Mouse (Mus musculus) brown adipose tissue, adult 24 weeks (tissue): ENCODE results near the gene Creb5. TPM values are rescaled to one million over a fixed set of nuclear protein-coding genes. Genes with fewer than 3 reads are reported as not detected.

Source experiments
- H3K27ac ChIP-seq: fragments of 200-500 bp; replicated peaks from 2 replicates; pipeline ENCODE4 v1.5.1; 2012; ENCODE audit warnings: low read depth, mild to moderate bottlenecking, low read length
- H3K4me1 ChIP-seq: fragments of 200-500 bp; 2 replicates; pipeline ENCODE4 v1.6.1; 2012; ENCODE audit warnings: low read length, mixed read lengths; ENCODE audit not compliant: control insufficient read depth, insufficient read depth, insufficient read length
- H3K4me3 ChIP-seq: fragments of 200-500 bp; 2 replicates; pipeline ENCODE4 v1.5.1; 2012; ENCODE audit warnings: low read depth, mild to moderate bottlenecking, low read length, moderate library complexity; ENCODE audit not compliant: insufficient read depth
- polyA plus RNA-seq: library from polyadenylated mRNA; stranded (reverse); fragments of >200 nt; gene quantifications from 2 replicates; pipeline ENCODE4 v1.2.4, GENCODE M21; 2012; ENCODE audit not compliant: missing spikeins, insufficient read depth, insufficient read length

Gene Creb5
- polyA plus RNA-seq, 1 experiment: 2.1 TPM

DNA sequence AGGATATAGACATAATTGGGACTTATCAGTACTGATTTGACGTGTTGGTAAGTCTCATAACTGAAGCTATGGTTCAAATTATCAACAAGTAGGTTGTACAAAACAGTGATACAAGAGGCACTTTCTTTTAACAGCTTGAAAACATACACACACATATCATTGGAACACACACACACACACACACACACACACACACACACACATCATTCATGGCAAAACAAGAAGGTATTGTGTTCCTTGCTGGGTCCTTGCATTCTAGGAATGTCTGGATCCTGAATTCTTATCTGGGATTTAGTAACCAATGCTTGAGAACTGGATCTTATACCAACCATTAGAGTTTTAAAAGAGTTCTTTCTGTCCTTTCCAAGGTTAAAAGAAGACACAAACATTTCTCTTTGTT is 446.5 kb downstream of the Creb5 start:
- H3K4me3 ChIP-seq: no peak overlapping the region
- no peaks in the 10 kb centered on the region for H3K4me1 ChIP-seq
- no peak overlapping the region for H3K27ac ChIP-seq

GRCm38 (mm10) chr6:53733999-53734398 is 446.9 kb downstream of the Creb5 start:
- Histone ChIP-seq H3K4me3 (no peak overlapping the region), H3K27ac (no peak overlapping the region), H3K4me1 (no peaks in the 10 kb centered on the region)

DNA sequence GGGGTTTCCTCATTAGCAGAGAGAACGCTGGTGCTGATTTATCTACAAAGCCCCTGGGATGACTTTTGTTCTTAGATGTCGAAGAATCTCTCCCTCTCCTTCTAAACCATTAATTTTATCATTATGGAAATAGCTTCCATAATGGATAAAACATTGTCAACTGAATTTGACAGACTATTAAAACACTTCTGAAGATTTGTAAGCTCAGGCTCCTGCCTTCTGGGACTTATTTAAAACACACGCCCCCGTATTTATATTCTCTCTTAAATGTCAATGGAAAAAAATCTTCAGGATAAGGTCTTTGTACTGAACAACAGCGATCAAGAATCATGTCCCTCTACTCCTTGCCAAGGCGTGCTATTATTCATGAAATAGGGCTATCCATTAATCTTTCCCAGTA is 448.6 kb downstream of the Creb5 start:
- Histone ChIP-seq H3K4me3 (no peak overlapping the region), H3K4me1 (no peaks in the 10 kb centered on the region), H3K27ac (no peak overlapping the region)

DNA sequence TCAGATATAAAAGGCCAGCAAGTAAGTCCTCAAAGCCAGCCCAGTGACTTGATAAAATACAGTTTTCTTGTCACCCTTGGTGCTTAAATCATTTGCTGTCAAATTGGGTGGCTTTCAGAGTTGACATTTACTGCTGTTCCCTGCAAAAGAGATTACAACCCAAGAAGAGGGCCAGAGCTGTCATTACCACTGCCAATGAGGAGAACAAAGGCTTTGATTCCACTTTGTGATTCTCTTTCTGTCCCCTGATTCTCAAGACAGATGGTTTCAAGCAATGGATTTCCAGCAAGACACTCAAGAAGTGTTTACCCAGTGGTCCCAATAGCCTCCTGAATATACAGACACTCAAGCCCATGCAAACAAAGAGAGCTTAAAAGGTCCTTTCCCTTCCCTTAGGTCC is 451.1 kb downstream of the Creb5 start:
- Histone ChIP-seq H3K4me1 (no peaks in the 10 kb centered on the region), H3K4me3 (no peak overlapping the region), H3K27ac (no peak overlapping the region)

- Histone ChIP-seq H3K4me3 (no peak overlapping the region), H3K4me1 (no peaks in the 10 kb centered on the region), H3K27ac (no peak overlapping the region)
Measured at GRCm38 (mm10) chr6:53741222-53741621, 454.2 kb downstream of the Creb5 start.

Other genes with a start within 250 kb of the Creb5 start
- gene Jazf1, start 218.6 kb upstream of the Creb5 start, polyA plus RNA-seq: 6.6 and 8.9 TPM in 2 replicates